Mouse (Mus musculus): ENCODE measurements around the gene Utp4. TPM values are rescaled to one million over a fixed set of nuclear protein-coding genes. Genes with fewer than 3 reads are reported as not detected.

The Utp4 gene
- polyA plus RNA-seq (2015; fragmentation: Nextera tagmentation; extraction: Ambion mirVana) = 41.9 and 43.2 TPM in 2 replicates

DNA sequence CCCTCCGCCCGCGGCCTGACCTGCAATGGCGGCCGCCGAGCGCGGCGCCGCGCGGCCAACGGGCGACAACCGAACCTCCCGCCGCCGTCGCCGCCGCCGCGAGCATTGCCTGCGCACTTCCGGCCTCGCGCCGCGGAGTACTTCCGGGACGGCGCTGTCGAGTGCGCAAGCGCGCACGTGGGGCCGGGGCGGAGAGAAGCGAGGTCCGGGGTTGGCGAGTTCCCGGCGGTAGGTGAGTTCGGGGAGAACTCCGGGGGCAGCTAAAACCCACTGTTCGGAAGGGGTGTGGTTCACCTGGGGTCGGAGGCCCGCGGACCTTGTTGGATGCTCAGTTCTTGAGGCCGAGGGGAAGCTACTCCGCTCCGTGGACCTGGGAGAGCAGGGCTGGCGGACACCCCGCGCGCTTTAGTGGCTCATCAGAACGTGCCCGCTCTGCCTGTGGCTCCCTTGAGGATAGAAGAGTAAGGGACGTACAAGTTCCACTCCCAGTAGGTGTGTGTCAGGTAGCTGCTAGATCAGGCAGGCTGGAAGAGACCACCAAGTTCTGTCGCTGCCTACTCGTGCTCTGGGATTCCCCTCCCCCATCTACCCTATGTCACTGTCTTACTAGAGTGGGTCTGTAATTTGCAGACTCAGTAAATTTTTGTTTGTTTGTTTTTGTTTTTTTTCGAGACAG, at the start of gene Utp4:
Gene Utp4 (plus strand): TSS at position 156 of the 676 bp plus-strand sequence.

DNA sequence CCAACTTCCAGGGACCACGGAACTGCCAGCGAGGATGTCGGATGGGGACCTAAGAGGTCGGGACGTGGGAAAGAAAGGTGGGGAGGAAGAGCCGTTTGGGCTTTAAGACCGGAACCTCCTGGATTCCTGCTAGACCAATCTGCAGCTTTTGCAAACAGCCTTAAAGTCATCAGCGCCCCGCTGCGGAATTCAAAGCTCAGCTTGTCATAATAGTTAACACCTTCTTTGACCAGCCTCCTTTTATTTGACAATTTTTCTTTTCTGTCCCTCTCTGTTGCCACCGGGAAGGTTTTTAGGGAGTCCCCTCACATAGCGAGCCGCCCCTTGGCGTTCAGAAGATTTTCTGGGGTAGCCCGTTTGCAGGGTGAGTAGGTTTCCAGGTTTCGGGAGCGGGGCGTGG, 23.4 kb upstream of the Utp4 start, which contains the start of gene Has3:
Gene Has3 (plus strand): TSS at position 192 of the 400 bp plus-strand sequence.

DNA sequence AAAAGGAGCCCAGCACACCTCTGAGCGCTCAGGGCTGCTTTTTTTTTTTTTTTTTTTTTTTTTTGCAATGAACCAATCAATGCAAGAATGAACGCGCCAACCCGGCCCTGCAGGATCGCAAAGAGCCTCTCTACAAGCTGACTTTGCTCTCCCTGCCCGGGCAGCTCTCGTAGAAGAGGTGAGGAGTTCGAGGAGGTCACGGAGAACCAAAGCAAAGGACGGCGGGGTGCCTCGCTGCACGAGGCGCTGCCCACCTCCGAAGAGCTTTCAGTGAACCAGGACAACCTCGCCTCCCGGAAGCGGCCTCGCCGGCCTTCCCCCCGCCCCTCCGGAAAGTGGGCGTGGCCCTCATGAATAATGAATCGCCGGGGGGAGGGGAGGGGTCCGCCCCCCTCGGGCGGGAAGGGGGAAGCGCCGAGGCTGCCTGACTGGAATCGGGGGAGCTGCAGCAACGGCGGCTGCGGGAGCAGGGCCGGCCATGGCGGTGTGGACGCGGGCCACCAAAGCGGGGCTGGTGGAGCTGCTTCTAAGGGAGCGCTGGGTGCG, 42.0 kb downstream of the Utp4 start, which contains the start of gene Sntb2:
Gene Sntb2 (plus strand): TSS at position 427 of the 546 bp plus-strand sequence.

Other genes with a start within 250 kb of the Utp4 start
- gene Tango6, start 210.6 kb upstream of the Utp4 start, polyA plus RNA-seq (2015; fragmentation: Nextera tagmentation; extraction: Ambion mirVana) = 3.1 and 4.0 TPM in 2 replicates
- gene Has3, start 23.4 kb upstream of the Utp4 start, polyA plus RNA-seq (2015; fragmentation: Nextera tagmentation; extraction: Ambion mirVana) = 0.11 and 0.12 TPM in 2 replicates
- 7.0 and 9.8 TPM in 2 replicates for gene Sntb2, start 42.1 kb downstream of the Utp4 start, polyA plus RNA-seq (2015; fragmentation: Nextera tagmentation; extraction: Ambion mirVana)
- 30.2 and 31.6 TPM in 2 replicates for gene Vps4a, start 137.6 kb downstream of the Utp4 start, polyA plus RNA-seq (2015; fragmentation: Nextera tagmentation; extraction: Ambion mirVana)
- gene Pdf, start 155.0 kb downstream of the Utp4 start, polyA plus RNA-seq (2015; fragmentation: Nextera tagmentation; extraction: Ambion mirVana) = 15.6 and 20.7 TPM in 2 replicates
- 16.4 and 18.0 TPM in 2 replicates for gene Cog8, start 163.1 kb downstream of the Utp4 start, polyA plus RNA-seq (2015; fragmentation: Nextera tagmentation; extraction: Ambion mirVana)
- gene Nip7, start 163.2 kb downstream of the Utp4 start, polyA plus RNA-seq (2015; fragmentation: Nextera tagmentation; extraction: Ambion mirVana) = 54.8 and 56.4 TPM in 2 replicates
- 0.15 and 1.6 TPM in 2 replicates for gene Tmed6, start 172.0 kb downstream of the Utp4 start, polyA plus RNA-seq (2015; fragmentation: Nextera tagmentation; extraction: Ambion mirVana)
- 14.7 and 15.3 TPM in 2 replicates for gene Terf2, start 202.9 kb downstream of the Utp4 start, polyA plus RNA-seq (2015; fragmentation: Nextera tagmentation; extraction: Ambion mirVana)